Mouse (Mus musculus) bone marrow macrophage, adult 2 months (primary cell): ENCODE measurements around the gene Fblim1.

Experiments used
- CTCF ChIP-seq: IDR thresholded peaks from 2 replicates; pipeline ENCODE4 v1.5.1; 2012; ENCODE audit warnings: low read depth, mild to moderate bottlenecking, low read length, moderate library complexity
- POLR2A ChIP-seq: IDR thresholded peaks from 2 replicates; pipeline ENCODE4 v1.6.1; 2012; ENCODE audit warnings: mild to moderate bottlenecking, low read depth, low read length, borderline replicate concordance

DNA sequence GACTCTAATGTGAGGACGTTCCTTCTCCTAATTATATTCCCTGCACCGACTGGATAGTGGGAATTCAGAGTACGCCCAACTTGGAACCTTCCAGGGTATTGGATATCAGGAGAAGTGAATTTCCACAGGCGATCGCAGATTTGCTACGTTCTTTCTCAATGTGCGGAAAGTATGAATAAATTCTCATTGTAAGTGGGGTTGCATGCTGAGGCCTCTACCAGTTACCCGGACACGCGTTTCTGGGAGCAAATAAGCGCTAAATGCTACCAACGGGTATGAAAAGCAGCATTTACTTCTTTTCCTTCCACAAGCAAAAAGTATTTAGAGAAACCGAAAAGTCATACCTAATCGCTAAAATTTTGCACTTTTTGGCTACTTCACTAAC, 68.7 kb downstream of the Fblim1 start:
- TF ChIP-seq CTCF (no peak), POLR2A (no peak)
